Mouse (Mus musculus) heart, postnatal 0 days (tissue): ENCODE results near the gene Gm10334. TPM values are rescaled to one million over a fixed set of nuclear protein-coding genes. Genes with fewer than 3 reads are reported as not detected.
"Not testable (repeated sequence)": the region's sequence is repeated elsewhere in the genome, so short reads cannot be mapped to it uniquely, and the experiment has no call there.

Source experiments
- ATAC-seq: fragments of 200-750 bp; cut with Nextera tagmentation; 2 replicates; pipeline ENCODE4 v1.8.0; 2017; ENCODE audit warnings: low read depth, moderate number of reproducible peaks, moderate library complexity; ENCODE audit not compliant: insufficient read depth
- DNase-seq: peaks from one replicate; pipeline ENCODE4 v3.0.0-alpha.2; 2016; ENCODE audit warnings: low spot score
- H3K27ac ChIP-seq: fragments of 300-500 bp; sonication (generic); 2 replicates; pipeline ENCODE4 v1.5.1; 2014; ENCODE audit warnings: low read depth, mild to moderate bottlenecking
- H3K27me3 ChIP-seq: fragments of 300-500 bp; sonication (generic); 2 replicates; pipeline ENCODE4 v1.6.1; 2014; ENCODE audit warnings: low read length, mixed read lengths; ENCODE audit not compliant: control insufficient read depth, insufficient read depth
- H3K36me3 ChIP-seq: fragments of 300-500 bp; sonication (generic); replicated peaks from 2 replicates; pipeline ENCODE4 v1.6.1; 2014; ENCODE audit warnings: low read length, mixed read lengths; ENCODE audit not compliant: control insufficient read depth, insufficient read depth
- H3K4me1 ChIP-seq: fragments of 300-500 bp; sonication (generic); 2 replicates; pipeline ENCODE4 v1.6.1; 2014; ENCODE audit warnings: antibody characterized with exemption; ENCODE audit not compliant: control insufficient read depth, insufficient read depth
- H3K4me2 ChIP-seq: fragments of 300-500 bp; sonication (generic); 2 replicates; pipeline ENCODE4 v1.6.1; 2014; ENCODE audit warnings: low read depth, mild to moderate bottlenecking, low read length, moderate library complexity
- H3K4me3 ChIP-seq: fragments of 300-500 bp; sonication (generic); 2 replicates; pipeline ENCODE4 v1.5.1; 2014; ENCODE audit warnings: low read depth, low read length
- H3K9ac ChIP-seq: fragments of 300-500 bp; sonication (generic); replicated peaks from 2 replicates; pipeline ENCODE4 v1.6.1; 2014; ENCODE audit warnings: low read depth, low read length, mixed read lengths
- H3K9me3 ChIP-seq: fragments of 300-500 bp; sonication (generic); replicated peaks from 2 replicates; pipeline ENCODE4 v1.6.1; 2016; ENCODE audit warnings: low read length; ENCODE audit not compliant: control insufficient read depth
- WGBS: fragments of 180-500 bp; shearing (Covaris S2); extraction: QIAGEN DNeasy Blood & Tissue Kit; methylation state at CpG from one replicate; pipeline ENCODE4 v1.1.7; 2014; 5-methylcytosine and 5-hydroxymethylcytosine counted together
- polyA plus RNA-seq: library from polyadenylated mRNA; unstranded; fragments of >200 nt; fragmentation: Nextera tagmentation; extraction: Ambion mirVana; gene quantifications from 2 replicates; pipeline ENCODE4 v1.2.1, GENCODE M21; 2015
- total RNA-seq: library from RNA; depleted of rRNA; stranded (reverse); fragments of >200 nt; gene quantifications from 2 replicates; pipeline ENCODE4 v1.2.3, GENCODE M21; 2014; ENCODE audit warnings: low replicate concordance; rRNA removed

The Gm10334 gene
- total RNA-seq (not detected in 2 replicates), polyA plus RNA-seq (not detected in 2 replicates)

DNA sequence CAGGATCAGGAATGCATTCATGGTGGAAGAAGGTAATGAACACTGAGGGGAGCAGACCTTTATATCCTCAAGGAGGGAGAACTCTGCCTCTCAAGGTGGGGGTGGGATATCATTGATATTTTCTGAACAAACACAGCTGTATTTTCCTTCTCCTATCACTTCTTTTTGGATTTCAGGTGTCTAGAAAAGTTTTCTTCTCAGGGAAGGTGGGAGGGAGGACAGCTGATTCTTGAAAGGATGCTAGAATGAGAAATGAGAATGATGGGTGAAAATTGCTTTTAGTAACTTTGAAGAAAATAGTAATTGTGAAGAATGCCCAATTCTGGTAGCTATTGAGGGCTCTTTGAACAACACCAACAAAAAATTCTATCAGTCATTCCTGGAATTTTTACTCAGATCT is at the start of gene Gm10334:
TSS of gene Gm10334 (minus strand) at position 101 of the 400 bp plus-strand sequence.
- not testable (repeated sequence) for H3K9ac ChIP-seq, H3K4me3 ChIP-seq, H3K4me2 ChIP-seq, H3K27me3 ChIP-seq, H3K27ac ChIP-seq, H3K4me1 ChIP-seq, H3K9me3 ChIP-seq, ATAC-seq, DNase-seq, H3K36me3 ChIP-seq

GRCm38 (mm10) chr6:41458632-41459031 is 12.7 kb upstream of the Gm10334 start, which contains the start of gene Prss1:
Prss1 (plus strand) TSS chr6:41458932.
- not testable (repeated sequence) for H3K4me1 ChIP-seq, H3K36me3 ChIP-seq, H3K9ac ChIP-seq, H3K4me3 ChIP-seq, H3K4me2 ChIP-seq, ATAC-seq, H3K9me3 ChIP-seq, H3K27ac ChIP-seq, DNase-seq, H3K27me3 ChIP-seq

DNA sequence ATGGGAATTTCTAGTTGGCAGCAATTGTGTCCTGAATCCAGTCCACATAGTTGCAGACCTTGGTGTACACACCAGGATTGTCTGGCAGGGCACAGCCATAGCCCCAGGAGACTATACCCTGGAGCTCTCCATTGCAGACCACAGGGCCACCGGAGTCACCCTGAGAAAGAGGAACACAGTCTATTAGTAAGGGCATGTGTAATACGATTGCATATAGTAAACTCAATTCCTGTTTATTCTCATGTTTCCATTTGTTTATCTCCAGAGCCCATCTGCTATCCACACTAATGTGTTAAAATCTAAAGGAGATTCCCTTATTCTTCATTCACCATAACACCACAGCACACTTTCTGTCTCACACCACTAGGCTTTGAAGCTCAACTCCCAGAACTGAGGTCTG is 3.7 kb downstream of the Gm10334 start:
- WGBS, result 66% methylated on average over 2 of the region's 2 CpGs
- not testable (repeated sequence) for ATAC-seq

More for the DNA sequence above, 3.7 kb downstream of the Gm10334 start:
- not testable (repeated sequence) for H3K9ac ChIP-seq, H3K9me3 ChIP-seq, DNase-seq, H3K4me2 ChIP-seq, H3K27me3 ChIP-seq, H3K27ac ChIP-seq, H3K4me3 ChIP-seq, H3K36me3 ChIP-seq, H3K4me1 ChIP-seq

Other genes starting within 250 kb of the Gm10334 start
- gene Try4, start 143.9 kb downstream of the Gm10334 start, total RNA-seq, result not detected in 2 replicates
- gene Try4, start 143.9 kb downstream of the Gm10334 start, polyA plus RNA-seq, result not detected in 2 replicates
- gene Try5, start 129.3 kb downstream of the Gm10334 start, total RNA-seq, result not detected in 2 replicates
- not detected in 2 replicates for gene Try5, start 129.3 kb downstream of the Gm10334 start, polyA plus RNA-seq
- gene Try10, start 92.0 kb downstream of the Gm10334 start, total RNA-seq, result not detected in 2 replicates
- not detected in 2 replicates for gene Try10, start 92.0 kb downstream of the Gm10334 start, polyA plus RNA-seq
- not detected in 2 replicates for gene Prss3, start 68.5 kb downstream of the Gm10334 start, total RNA-seq
- gene Prss3, start 68.5 kb downstream of the Gm10334 start, polyA plus RNA-seq, result not detected in 2 replicates
- not detected in 2 replicates for gene Gm5771, start 53.8 kb downstream of the Gm10334 start, total RNA-seq
- gene Gm5771, start 53.8 kb downstream of the Gm10334 start, polyA plus RNA-seq, result not detected in 2 replicates
- gene Prss1, start 12.8 kb upstream of the Gm10334 start, total RNA-seq, result not detected in 2 replicates
- gene Prss1, start 12.8 kb upstream of the Gm10334 start, polyA plus RNA-seq, result not detected in 2 replicates
- gene Prss2, start 75.6 kb upstream of the Gm10334 start, total RNA-seq, result not detected in 2 replicates
- gene Prss2, start 75.6 kb upstream of the Gm10334 start, polyA plus RNA-seq, result not detected in 2 replicates
- 2.1 and 5.6 TPM in 2 replicates for gene Ephb6, start 159.3 kb upstream of the Gm10334 start, total RNA-seq
- 1.8 and 2.3 TPM in 2 replicates for gene Ephb6, start 159.3 kb upstream of the Gm10334 start, polyA plus RNA-seq
- gene Trpv6, start 190.3 kb upstream of the Gm10334 start, total RNA-seq, result not detected in 2 replicates
- gene Trpv6, start 190.3 kb upstream of the Gm10334 start, polyA plus RNA-seq, result not detected in 2 replicates
- gene Trpv5, start 234.6 kb upstream of the Gm10334 start, total RNA-seq, result not detected in 2 replicates
- gene Trpv5, start 234.6 kb upstream of the Gm10334 start, polyA plus RNA-seq, result not detected in 2 replicates
- gene Llcfc1, start 238.3 kb upstream of the Gm10334 start, total RNA-seq, result not detected in 2 replicates
- not detected in 2 replicates for gene Llcfc1, start 238.3 kb upstream of the Gm10334 start, polyA plus RNA-seq